Mouse (Mus musculus) megakaryocyte, embryonic 14.5 days (primary cell): ENCODE results near the gene Ncapd3. TPM values are rescaled to one million over a fixed set of nuclear protein-coding genes. Genes with fewer than 3 reads are reported as not detected.

Experiments used
- H3K27me3 ChIP-seq: replicated peaks from 2 replicates; pipeline ENCODE3; 2012; ENCODE audit warnings: inconsistent platforms
- H3K36me3 ChIP-seq: replicated peaks from 2 replicates; pipeline ENCODE3; 2012; ENCODE audit warnings: low read length, inconsistent platforms, mixed read lengths
- H3K4me1 ChIP-seq: 2 replicates; pipeline ENCODE4 v1.6.1; 2012; ENCODE audit warnings: inconsistent platforms
- H3K4me3 ChIP-seq: replicated peaks from 2 replicates; pipeline ENCODE3; 2012; ENCODE audit warnings: moderate library complexity, mild to moderate bottlenecking, inconsistent platforms
- H3K9me3 ChIP-seq: 2 replicates; pipeline ENCODE4 v1.6.1; 2012; ENCODE audit warnings: inconsistent platforms
- FLI1 ChIP-seq: IDR thresholded peaks from 2 replicates; pipeline ENCODE4 v1.6.1; 2012; ENCODE audit warnings: low read length, inconsistent platforms, mixed read lengths
- GATA1 ChIP-seq: IDR thresholded peaks from 3 replicates; pipeline ENCODE4 v1.6.1; 2012; ENCODE audit warnings: mixed read lengths, low read length, inconsistent platforms, borderline replicate concordance
- polyA plus RNA-seq: library from polyadenylated mRNA; stranded (reverse); fragments of >175 nt; gene quantifications from 2 replicates; pipeline ENCODE4 v1.2.3, GENCODE M21; 2012; ENCODE audit warnings: low replicate concordance; ENCODE audit not compliant: insufficient read depth

The Ncapd3 gene
- polyA plus RNA-seq, 1 experiment = 0.97 TPM

- Histone ChIP-seq H3K27me3 (no peaks in the 10 kb centered on the region), H3K4me3 (peak within 1 kb of the TSS; percentile 99), H3K4me1 (peaks cover 61% of the 10 kb centered on the region), H3K9me3 (no peaks in the 10 kb centered on the region), H3K36me3 (peaks cover 21% of the 10 kb centered on the region)
- no peak for TF ChIP-seq GATA1
- TF ChIP-seq FLI1 = no peak
Observed at GRCm38 (mm10) chr9:26999461-27000395, 30.2 kb upstream of the Ncapd3 start, which contains the start of the genes Acad8 and Thyn1. Gene Acad8, minus strand, starts transcription at chr9:26999566. Gene Thyn1, plus strand, starts transcription at chr9:26999710.

GRCm38 (mm10) chr9:27005231-27005630, 24.7 kb upstream of the Ncapd3 start:
- H3K4me3 ChIP-seq = no peak overlapping the region
- H3K27me3 ChIP-seq = no peaks in the 10 kb centered on the region
- peaks cover 75% of the 10 kb centered on the region for H3K36me3 ChIP-seq
- peaks cover 37% of the 10 kb centered on the region for H3K4me1 ChIP-seq
- no peak for TF ChIP-seq FLI1
- TF ChIP-seq GATA1 = no peak
- H3K9me3 ChIP-seq = no peaks in the 10 kb centered on the region

GRCm38 (mm10) chr9:27005933-27006332, 24.0 kb upstream of the Ncapd3 start:
- H3K4me1 ChIP-seq = peaks cover 30% of the 10 kb centered on the region
- peaks cover 81% of the 10 kb centered on the region for H3K36me3 ChIP-seq
- TF ChIP-seq GATA1 (no peak), FLI1 (no peak)
- H3K4me3 ChIP-seq = no peak overlapping the region
- H3K27me3 ChIP-seq = no peaks in the 10 kb centered on the region
- no peaks in the 10 kb centered on the region for H3K9me3 ChIP-seq

- Histone ChIP-seq H3K36me3 (peaks cover 90% of the 10 kb centered on the region), H3K9me3 (no peaks in the 10 kb centered on the region), H3K27me3 (no peaks in the 10 kb centered on the region), H3K4me1 (peaks cover 22% of the 10 kb centered on the region), H3K4me3 (no peak overlapping the region)
- no peak for TF ChIP-seq GATA1
- no peak for TF ChIP-seq FLI1
Observed at GRCm38 (mm10) chr9:27006866-27007265, 23.1 kb upstream of the Ncapd3 start.

GRCm38 (mm10) chr9:27009231-27009630, 20.7 kb upstream of the Ncapd3 start:
- peaks cover 5% of the 10 kb centered on the region for H3K4me1 ChIP-seq
- peaks cover 97% of the 10 kb centered on the region for H3K36me3 ChIP-seq
- H3K27me3 ChIP-seq = no peaks in the 10 kb centered on the region
- H3K4me3 ChIP-seq = no peak overlapping the region
- TF ChIP-seq FLI1 (no peak), GATA1 (no peak)
- H3K9me3 ChIP-seq = no peaks in the 10 kb centered on the region

- TF ChIP-seq GATA1 = no peak
- H3K4me3 ChIP-seq = no peak overlapping the region
- H3K27me3 ChIP-seq = no peaks in the 10 kb centered on the region
- H3K4me1 ChIP-seq = no peaks in the 10 kb centered on the region
- peaks cover 98% of the 10 kb centered on the region for H3K36me3 ChIP-seq
- H3K9me3 ChIP-seq = no peaks in the 10 kb centered on the region; the same call in 1 of the 2 replicates
Observed at GRCm38 (mm10) chr9:27011572-27011971, 18.4 kb upstream of the Ncapd3 start.

- no peaks in the 10 kb centered on the region for H3K27me3 ChIP-seq
Observed at GRCm38 (mm10) chr9:27018961-27019360, 11.0 kb upstream of the Ncapd3 start.

GRCm38 (mm10) chr9:27023681-27024080, 6.3 kb upstream of the Ncapd3 start:
- Histone ChIP-seq H3K4me3 (no peak overlapping the region), H3K27me3 (no peaks in the 10 kb centered on the region), H3K36me3 (peaks cover 46% of the 10 kb centered on the region), H3K4me1 (peaks cover 59% of the 10 kb centered on the region), H3K9me3 (no peaks in the 10 kb centered on the region)
- TF ChIP-seq GATA1 (no peak), FLI1 (no peak)

More at GRCm38 (mm10) chr9:27018961-27019360, 11.0 kb upstream of the Ncapd3 start:
- Histone ChIP-seq H3K9me3 (no peaks in the 10 kb centered on the region; the same call in 1 of the 2 replicates), H3K36me3 (peaks cover 85% of the 10 kb centered on the region), H3K4me1 (peaks cover 23% of the 10 kb centered on the region), H3K4me3 (no peak overlapping the region)
- no peak for TF ChIP-seq FLI1
- TF ChIP-seq GATA1 = no peak

- Histone ChIP-seq H3K4me3 (no peak overlapping the region), H3K27me3 (no peaks in the 10 kb centered on the region), H3K9me3 (no peaks in the 10 kb centered on the region), H3K4me1 (peaks cover 71% of the 10 kb centered on the region), H3K36me3 (peaks cover 24% of the 10 kb centered on the region)
- TF ChIP-seq FLI1 (no peak), GATA1 (no peak)
Observed at GRCm38 (mm10) chr9:27026708-27027107, 3.3 kb upstream of the Ncapd3 start.
